9 mouse cellular contexts compared by ENCODE assay signal in the genomic region with DNA sequence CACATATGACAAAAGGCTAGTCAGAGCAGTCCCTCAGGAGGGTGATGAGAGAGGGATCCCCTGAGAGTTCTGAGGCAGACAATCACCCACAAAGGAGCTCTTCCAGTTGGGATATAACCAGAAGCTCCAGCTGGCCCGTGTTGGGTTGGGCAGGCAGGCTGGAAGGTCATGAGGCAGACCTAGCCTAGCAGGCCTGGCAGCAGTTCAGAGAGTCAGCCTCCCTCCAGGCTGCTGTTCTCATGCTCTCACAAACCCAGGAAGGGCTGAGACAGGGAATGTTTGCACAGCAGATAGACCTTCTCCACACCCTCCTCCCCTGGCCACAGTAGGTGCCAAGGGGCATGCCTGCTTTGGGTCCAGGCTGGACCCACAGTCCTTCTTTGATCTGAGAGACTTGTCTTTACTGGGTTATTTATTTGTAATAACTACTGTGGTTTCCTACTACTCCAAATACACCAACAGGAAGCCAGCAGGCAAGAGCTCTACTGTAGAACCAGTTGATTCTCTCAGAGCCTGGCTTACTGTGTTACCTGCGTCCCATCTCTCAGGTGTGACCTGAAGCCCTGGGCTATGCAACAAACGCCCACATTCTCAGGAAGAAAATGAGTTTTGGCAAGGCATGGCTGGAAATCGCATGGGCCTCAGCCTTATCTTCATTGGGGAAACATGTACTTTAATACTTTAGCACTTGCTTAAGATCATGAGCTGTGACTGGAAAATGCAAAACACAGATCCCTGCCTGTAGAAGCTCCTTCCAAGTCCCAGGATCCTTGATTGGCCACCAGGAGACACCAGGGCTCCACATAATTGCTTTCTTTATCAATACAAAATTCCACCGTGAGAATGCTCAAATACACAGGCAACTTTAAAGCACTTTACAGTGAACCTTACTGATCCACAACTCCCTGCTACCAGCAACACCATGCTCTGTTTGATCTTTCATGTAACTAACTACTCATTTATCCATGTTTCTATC.
DNase-seq lines count a peak whose midpoint lies in the region; ATAC-seq and TF ChIP-seq lines count a peak whose summit lies in the region.
"Had no signal": no experiment of that assay in that cellular context is flagged by ENCODE, and none has a peak within 500 bp of the region (broad histone marks: within the 10 kb centered on the region; RNA-seq: fewer than 3 reads in every experiment).

No protein-coding gene starts in this region.

- no peak overlapping the region for H3K4me2 ChIP-seq in lung, embryonic 14.5 days
- H3K4me2 ChIP-seq: liver, embryonic 13.5 days had no signal

- 40% methylated on average over 5 of the region's 5 CpGs for WGBS in lung, embryonic 14.5 days

- peaks cover 16% of the 10 kb centered on the region for H3K4me1 ChIP-seq in lung, embryonic 14.5 days (ENCODE audit: insufficient read depth)
- H3K4me1 ChIP-seq: liver, embryonic 13.5 days had no signal

- peak; percentile 77; the same call in 1 of the 2 replicates for ATAC-seq in lung, embryonic 14.5 days (ENCODE audit: insufficient read depth)

- DNase-seq in 3T3-L1 (ENCODE audit: low read depth, low spot score) = peak; percentile 53
- peak; percentile 62 to 71 for DNase-seq in cerebellum, adult 18-20 months
- DNase-seq in heart, postnatal 10 days = peak; percentile 72 to 75
- DNase-seq in lung, embryonic 14.5 days = peak; percentile 76
- peak; percentile 55 to 58 for DNase-seq in urinary bladder, postnatal 36 days (ENCODE audit: low spot score in 2 of 2)
- DNase-seq in embryo, embryonic 11 days = no peak
- no peak for DNase-seq in right cerebral cortex, postnatal 36 days (ENCODE audit: low spot score in 2 of 2)
- DNase-seq in thymus, postnatal 4 days = no peak
- DNase-seq: liver, embryonic 13.5 days had no signal

- no peaks in the 10 kb centered on the region for H3K27me3 ChIP-seq in lung, embryonic 14.5 days (ENCODE audit: insufficient read depth, low read length)
- H3K27me3 ChIP-seq: liver, embryonic 13.5 days had no signal

- intact Hi-C loops in heart, postnatal 10 days (cut with DNase I) = no loop called here

- TF ChIP-seq CTCF in lung, embryonic 14.5 days (IDR thresholded peaks at IDR 0.05; ENCODE audit: low read depth) = peak; percentile 7; the same call in 1 of the 2 replicates

- no peaks in the 10 kb centered on the region for H3K9me3 ChIP-seq in lung, embryonic 14.5 days (ENCODE audit: low read depth, low read length)
- H3K9me3 ChIP-seq: liver, embryonic 13.5 days had no signal

- no peak overlapping the region for H3K4me3 ChIP-seq in lung, embryonic 14.5 days (ENCODE audit: low read depth, low read length)
- H3K4me3 ChIP-seq: liver, embryonic 13.5 days had no signal

- H3K27ac ChIP-seq in lung, embryonic 14.5 days (ENCODE audit: low read depth) = peak overlapping the region; percentile 64
- H3K27ac ChIP-seq: liver, embryonic 13.5 days had no signal

- H3K9ac ChIP-seq in lung, embryonic 14.5 days = no peak overlapping the region
- H3K9ac ChIP-seq: liver, embryonic 13.5 days had no signal

- H3K36me3 ChIP-seq in lung, embryonic 14.5 days (ENCODE audit: insufficient read depth) = no peaks in the 10 kb centered on the region
- H3K36me3 ChIP-seq: liver, embryonic 13.5 days had no signal

Comparison
In these comparisons a context has a peak if more than half of its experiments do, and no peak if none do; other contexts are left out.
1. DNase-seq: peak in 3T3-L1 (single experiment), cerebellum, adult 18-20 months (2 of 2), heart, postnatal 10 days (2 of 2), lung, embryonic 14.5 days (single experiment) and urinary bladder, postnatal 36 days (2 of 2); none in embryo, embryonic 11 days (single experiment), right cerebral cortex, postnatal 36 days (0 of 2) and thymus, postnatal 4 days (single experiment).